Comparison of ENCODE assay signal across 15 mouse cellular contexts in genomic region chr2:127370561-127371483, GRCm38 (mm10). TPM values are rescaled to one million over a fixed set of nuclear protein-coding genes. Genes with fewer than 3 reads are reported as not detected.
DNase-seq lines count a peak whose midpoint lies in the region; ATAC-seq and TF ChIP-seq lines count a peak whose summit lies in the region.
"Had no signal": no experiment of that assay in that cellular context is flagged by ENCODE, and none has a peak within 500 bp of the region (broad histone marks: within the 10 kb centered on the region; RNA-seq: fewer than 3 reads in every experiment).

No protein-coding gene starts in this region.

- H3K9me3 ChIP-seq in heart, embryonic 12.5 days (replicated peaks) = no peaks in the 10 kb centered on the region
- no peaks in the 10 kb centered on the region for H3K9me3 ChIP-seq in midbrain, embryonic 11.5 days (ENCODE audit: control insufficient read depth, low read length)
- H3K9me3 ChIP-seq in midbrain, embryonic 16.5 days (replicated peaks; ENCODE audit: control insufficient read depth, low read length, poor library complexity, severe bottlenecking) = no peaks in the 10 kb centered on the region
- H3K9me3 ChIP-seq in limb, embryonic 10.5 days (replicated peaks) = no peaks in the 10 kb centered on the region
- H3K9me3 ChIP-seq in stomach, postnatal 0 days (ENCODE audit: control insufficient read depth, low read length) = no peaks in the 10 kb centered on the region
- H3K9me3 ChIP-seq: hindbrain, embryonic 15.5 days; limb, embryonic 15.5 days; midbrain, embryonic 12.5 days had no signal

- no peaks in the 10 kb centered on the region for H3K36me3 ChIP-seq in heart, embryonic 12.5 days
- H3K36me3 ChIP-seq in midbrain, embryonic 11.5 days (ENCODE audit: control insufficient read depth, insufficient read depth, low read length) = no peaks in the 10 kb centered on the region
- no peaks in the 10 kb centered on the region for H3K36me3 ChIP-seq in midbrain, embryonic 16.5 days (ENCODE audit: control insufficient read depth, insufficient read depth, low read length)
- H3K36me3 ChIP-seq in limb, embryonic 10.5 days = no peaks in the 10 kb centered on the region
- H3K36me3 ChIP-seq in stomach, postnatal 0 days (ENCODE audit: control insufficient read depth, insufficient read depth, low read length) = no peaks in the 10 kb centered on the region
- H3K36me3 ChIP-seq: hindbrain, embryonic 15.5 days; limb, embryonic 15.5 days; midbrain, embryonic 12.5 days had no signal

- no peak for TF ChIP-seq CTCF in stomach, postnatal 0 days (IDR thresholded peaks at IDR 0.05; ENCODE audit: low read depth)

- 16% methylated on average over 9 of the region's 9 CpGs for WGBS in heart, embryonic 12.5 days
- WGBS in midbrain, embryonic 11.5 days = 59% methylated on average over 9 of the region's 9 CpGs
- WGBS in midbrain, embryonic 16.5 days = 52% methylated on average over 9 of the region's 9 CpGs
- 38% methylated on average over 9 of the region's 9 CpGs for WGBS in limb, embryonic 10.5 days
- WGBS in stomach, postnatal 0 days = 29% methylated on average over 9 of the region's 9 CpGs

- peak; percentile 89 for ATAC-seq in heart, embryonic 12.5 days (ENCODE audit: insufficient number of reproducible peaks, low FRiP score)
- 0 out of 2 replicates have a peak, but pooled peaks have one; percentile 40 for ATAC-seq in midbrain, embryonic 11.5 days (ENCODE audit: low FRiP score)
- no peak for ATAC-seq in midbrain, embryonic 16.5 days
- ATAC-seq in stomach, postnatal 0 days (ENCODE audit: low FRiP score, low TSS enrichment) = peak; percentile 27; the same call in 1 of the 2 replicates
- no peak for ATAC-seq in megakaryocyte, adult 5-6 weeks (ENCODE audit: poor library complexity, severe bottlenecking)

- peaks cover 21% of the 10 kb centered on the region for H3K27me3 ChIP-seq in heart, embryonic 12.5 days (replicated peaks)
- peaks cover under 1% of the 10 kb centered on the region for H3K27me3 ChIP-seq in midbrain, embryonic 11.5 days (ENCODE audit: control insufficient read depth, insufficient read depth, low read length)
- H3K27me3 ChIP-seq in midbrain, embryonic 16.5 days (ENCODE audit: control insufficient read depth, insufficient read depth, low read depth, low read length) = peaks cover 7% of the 10 kb centered on the region; the same call in 1 of the 2 replicates
- peaks cover 28% of the 10 kb centered on the region for H3K27me3 ChIP-seq in limb, embryonic 10.5 days (ENCODE audit: low read depth, poor library complexity, severe bottlenecking)
- H3K27me3 ChIP-seq in stomach, postnatal 0 days (ENCODE audit: control insufficient read depth, insufficient read depth, low read length) = no peaks in the 10 kb centered on the region

- peak overlapping the region; percentile 53 for H3K9ac ChIP-seq in heart, embryonic 12.5 days
- no peak overlapping the region for H3K9ac ChIP-seq in midbrain, embryonic 11.5 days (ENCODE audit: low read length)
- no peak overlapping the region for H3K9ac ChIP-seq in midbrain, embryonic 16.5 days (ENCODE audit: low read depth, low read length)
- H3K9ac ChIP-seq in stomach, postnatal 0 days (ENCODE audit: low read length) = no peak overlapping the region
- H3K9ac ChIP-seq: hindbrain, embryonic 15.5 days; limb, embryonic 15.5 days; midbrain, embryonic 12.5 days had no signal

- TF ChIP-seq EP300 in stomach, postnatal 0 days (optimal IDR thresholded peaks at IDR 0.05) = no peak

- peak overlapping the region; percentile 26 for H3K4me3 ChIP-seq in heart, embryonic 12.5 days
- H3K4me3 ChIP-seq in midbrain, embryonic 11.5 days (ENCODE audit: low read depth, low read length) = no peak overlapping the region
- no peak overlapping the region for H3K4me3 ChIP-seq in midbrain, embryonic 16.5 days (ENCODE audit: low read depth, low read length)
- H3K4me3 ChIP-seq in limb, embryonic 10.5 days = no peak overlapping the region
- no peak overlapping the region for H3K4me3 ChIP-seq in stomach, postnatal 0 days (ENCODE audit: low read depth, low read length)
- H3K4me3 ChIP-seq: hindbrain, embryonic 15.5 days; limb, embryonic 15.5 days; midbrain, embryonic 12.5 days had no signal

- no peak for DNase-seq in heart, postnatal 36 days
- DNase-seq in midbrain, embryonic 11.5 days (ENCODE audit: low spot score, missing footprints) = no peak
- DNase-seq in limb, embryonic 10.5 days (ENCODE audit: low spot score) = no peak
- peak; percentile 31 for DNase-seq in stomach, postnatal 0 days (ENCODE audit: low spot score)
- no peak for DNase-seq in thymus, postnatal 10 days (ENCODE audit: low spot score in 2 of 2)
- DNase-seq: thymus, postnatal 14 days had no signal

- intact Hi-C loops in heart, postnatal 36 days (cut with DNase I) = no loop called here

- H3K4me2 ChIP-seq in heart, embryonic 12.5 days = peak overlapping the region; percentile 62
- 0 out of 2 replicates have a peak overlapping the region, but pooled peaks have one; percentile 4 for H3K4me2 ChIP-seq in midbrain, embryonic 11.5 days
- H3K4me2 ChIP-seq in midbrain, embryonic 16.5 days (ENCODE audit: low read length) = no peak overlapping the region
- no peak overlapping the region for H3K4me2 ChIP-seq in stomach, postnatal 0 days (replicated peaks; ENCODE audit: low read depth)
- H3K4me2 ChIP-seq: hindbrain, embryonic 15.5 days; limb, embryonic 15.5 days; midbrain, embryonic 12.5 days had no signal

- peaks cover 48% of the 10 kb centered on the region for H3K4me1 ChIP-seq in heart, embryonic 12.5 days (replicated peaks)
- H3K4me1 ChIP-seq in midbrain, embryonic 11.5 days (ENCODE audit: control insufficient read depth, insufficient read depth, low read length) = no peaks in the 10 kb centered on the region
- no peaks in the 10 kb centered on the region for H3K4me1 ChIP-seq in midbrain, embryonic 16.5 days (ENCODE audit: control insufficient read depth, insufficient read depth, low read length)
- H3K4me1 ChIP-seq in limb, embryonic 10.5 days = peaks cover 19% of the 10 kb centered on the region
- no peaks in the 10 kb centered on the region for H3K4me1 ChIP-seq in stomach, postnatal 0 days (replicated peaks; ENCODE audit: control insufficient read depth, insufficient read depth)
- H3K4me1 ChIP-seq: hindbrain, embryonic 15.5 days; limb, embryonic 15.5 days; midbrain, embryonic 12.5 days had no signal

- H3K27ac ChIP-seq in heart, embryonic 12.5 days (ENCODE audit: poor library complexity, severe bottlenecking) = peak overlapping the region; percentile 88
- H3K27ac ChIP-seq in midbrain, embryonic 11.5 days (ENCODE audit: low read depth, low read length) = no peak overlapping the region
- no peak overlapping the region for H3K27ac ChIP-seq in midbrain, embryonic 16.5 days (ENCODE audit: low read length)
- peak overlapping the region; percentile 36; the same call in 1 of the 2 replicates for H3K27ac ChIP-seq in limb, embryonic 10.5 days
- no peak overlapping the region for H3K27ac ChIP-seq in stomach, postnatal 0 days (replicated peaks)
- H3K27ac ChIP-seq: hindbrain, embryonic 15.5 days; limb, embryonic 15.5 days; midbrain, embryonic 12.5 days had no signal

RNA-seq across cellular contexts. Expression of gene Adra2b, which starts 7.8 kb away (rescaled TPM):
- polyA plus RNA-seq in heart, embryonic 12.5 days (2016; fragmentation: Nextera tagmentation; extraction: Ambion mirVana) = 7.1 and 7.6 TPM in 2 replicates
- 1 to 10 TPM in 1 of 2 experiments, under 1 TPM in 1; 0.80 to 1.2 TPM for total RNA-seq in heart, postnatal 36 days (2021)
- 2.8 and 2.9 TPM in 2 replicates for polyA plus RNA-seq in midbrain, embryonic 11.5 days (2014; fragmentation: Nextera tagmentation; extraction: Ambion mirVana)
- 0.20 and 0.21 TPM in 2 replicates for polyA plus RNA-seq in midbrain, embryonic 16.5 days (2015; fragmentation: Nextera tagmentation; extraction: Ambion mirVana)
- 1.7 and 1.9 TPM in 2 replicates for polyA plus RNA-seq in limb, embryonic 10.5 days (2016; fragmentation: Nextera tagmentation; extraction: Ambion mirVana)
- 0.36 and 0.57 TPM in 2 replicates for polyA plus RNA-seq in stomach, postnatal 0 days (2015; fragmentation: Nextera tagmentation; extraction: Ambion mirVana)
- not detected in 2 replicates for total RNA-seq in megakaryocyte, adult 5-6 weeks (2015)
- total RNA-seq in megakaryocyte, adult 5-6 weeks (2017) = not detected in 2 replicates
- total RNA-seq: neutrophil, adult 5-6 weeks had no signal

RNA-seq across cellular contexts. Expression of gene Astl, which starts 32.4 kb away (rescaled TPM):
- not detected in 2 replicates for polyA plus RNA-seq in heart, embryonic 12.5 days (2016; fragmentation: Nextera tagmentation; extraction: Ambion mirVana)
- not detected for total RNA-seq in heart, postnatal 36 days (2021)
- not detected in 2 replicates for polyA plus RNA-seq in midbrain, embryonic 11.5 days (2014; fragmentation: Nextera tagmentation; extraction: Ambion mirVana)
- polyA plus RNA-seq in midbrain, embryonic 16.5 days (2015; fragmentation: Nextera tagmentation; extraction: Ambion mirVana) = not detected in 2 replicates
- polyA plus RNA-seq in limb, embryonic 10.5 days (2016; fragmentation: Nextera tagmentation; extraction: Ambion mirVana) = 0.08 and 0.09 TPM in 2 replicates
- polyA plus RNA-seq in stomach, postnatal 0 days (2015; fragmentation: Nextera tagmentation; extraction: Ambion mirVana) = not detected in 2 replicates
- 0.18 TPM in 1 of 2 replicates, not detected in the other for total RNA-seq in megakaryocyte, adult 5-6 weeks (2015)
- total RNA-seq in megakaryocyte, adult 5-6 weeks (2017) = 0.07 TPM in 1 of 2 replicates, not detected in the other
- total RNA-seq: common myeloid progenitor, adult 5-6 weeks; layer of hippocampus, postnatal 14 days had no signal
- polyA plus RNA-seq: hindbrain, embryonic 15.5 days; midbrain, embryonic 12.5 days had no signal

RNA-seq across cellular contexts. Expression of gene Dusp2, which starts 34.9 kb away (rescaled TPM):
- polyA plus RNA-seq in heart, embryonic 12.5 days (2016; fragmentation: Nextera tagmentation; extraction: Ambion mirVana) = 23.8 and 26.3 TPM in 2 replicates
- under 1 TPM; 0.36 to 0.38 TPM for total RNA-seq in heart, postnatal 36 days (2021)
- 3.4 and 4.4 TPM in 2 replicates for polyA plus RNA-seq in midbrain, embryonic 11.5 days (2014; fragmentation: Nextera tagmentation; extraction: Ambion mirVana)
- 10.8 and 15.6 TPM in 2 replicates for polyA plus RNA-seq in midbrain, embryonic 16.5 days (2015; fragmentation: Nextera tagmentation; extraction: Ambion mirVana)
- polyA plus RNA-seq in limb, embryonic 10.5 days (2016; fragmentation: Nextera tagmentation; extraction: Ambion mirVana) = 6.4 and 7.6 TPM in 2 replicates
- polyA plus RNA-seq in stomach, postnatal 0 days (2015; fragmentation: Nextera tagmentation; extraction: Ambion mirVana) = 2.6 and 3.2 TPM in 2 replicates
- total RNA-seq in megakaryocyte, adult 5-6 weeks (2015) = 8.6 and 10.9 TPM in 2 replicates
- 10.1 and 10.9 TPM in 2 replicates for total RNA-seq in megakaryocyte, adult 5-6 weeks (2017)

RNA-seq across cellular contexts. Expression of gene Gpat2, which starts 54.2 kb away (rescaled TPM):
- 0.44 and 0.45 TPM in 2 replicates for polyA plus RNA-seq in heart, embryonic 12.5 days (2016; fragmentation: Nextera tagmentation; extraction: Ambion mirVana)
- not detected for total RNA-seq in heart, postnatal 36 days (2021)
- 0.16 and 0.37 TPM in 2 replicates for polyA plus RNA-seq in midbrain, embryonic 11.5 days (2014; fragmentation: Nextera tagmentation; extraction: Ambion mirVana)
- 0.12 and 0.23 TPM in 2 replicates for polyA plus RNA-seq in midbrain, embryonic 16.5 days (2015; fragmentation: Nextera tagmentation; extraction: Ambion mirVana)
- polyA plus RNA-seq in limb, embryonic 10.5 days (2016; fragmentation: Nextera tagmentation; extraction: Ambion mirVana) = 0.10 TPM in 2 replicates
- 0.34 TPM in 2 replicates for polyA plus RNA-seq in stomach, postnatal 0 days (2015; fragmentation: Nextera tagmentation; extraction: Ambion mirVana)
- total RNA-seq in megakaryocyte, adult 5-6 weeks (2015) = not detected in 2 replicates
- not detected in 2 replicates for total RNA-seq in megakaryocyte, adult 5-6 weeks (2017)
- total RNA-seq: common myeloid progenitor, adult 5-6 weeks; neutrophil, adult 5-6 weeks had no signal
- polyA plus RNA-seq: midbrain, embryonic 12.5 days had no signal

Comparison
In these comparisons a context has a peak if more than half of its experiments do, and no peak if none do; other contexts are left out.
1. ATAC-seq: peak in heart, embryonic 12.5 days (single experiment), midbrain, embryonic 11.5 days (single experiment) and stomach, postnatal 0 days (single experiment); none in midbrain, embryonic 16.5 days (single experiment) and megakaryocyte, adult 5-6 weeks (single experiment).
2. H3K4me2 ChIP-seq: peak in heart, embryonic 12.5 days (single experiment) and midbrain, embryonic 11.5 days (single experiment); none in midbrain, embryonic 16.5 days (single experiment) and stomach, postnatal 0 days (single experiment).
3. H3K27ac ChIP-seq: peak in heart, embryonic 12.5 days (single experiment) and limb, embryonic 10.5 days (single experiment); none in midbrain, embryonic 11.5 days (single experiment), midbrain, embryonic 16.5 days (single experiment) and stomach, postnatal 0 days (single experiment).